Comparison of ENCODE assay signal across 8 mouse cellular contexts in the genomic region with DNA sequence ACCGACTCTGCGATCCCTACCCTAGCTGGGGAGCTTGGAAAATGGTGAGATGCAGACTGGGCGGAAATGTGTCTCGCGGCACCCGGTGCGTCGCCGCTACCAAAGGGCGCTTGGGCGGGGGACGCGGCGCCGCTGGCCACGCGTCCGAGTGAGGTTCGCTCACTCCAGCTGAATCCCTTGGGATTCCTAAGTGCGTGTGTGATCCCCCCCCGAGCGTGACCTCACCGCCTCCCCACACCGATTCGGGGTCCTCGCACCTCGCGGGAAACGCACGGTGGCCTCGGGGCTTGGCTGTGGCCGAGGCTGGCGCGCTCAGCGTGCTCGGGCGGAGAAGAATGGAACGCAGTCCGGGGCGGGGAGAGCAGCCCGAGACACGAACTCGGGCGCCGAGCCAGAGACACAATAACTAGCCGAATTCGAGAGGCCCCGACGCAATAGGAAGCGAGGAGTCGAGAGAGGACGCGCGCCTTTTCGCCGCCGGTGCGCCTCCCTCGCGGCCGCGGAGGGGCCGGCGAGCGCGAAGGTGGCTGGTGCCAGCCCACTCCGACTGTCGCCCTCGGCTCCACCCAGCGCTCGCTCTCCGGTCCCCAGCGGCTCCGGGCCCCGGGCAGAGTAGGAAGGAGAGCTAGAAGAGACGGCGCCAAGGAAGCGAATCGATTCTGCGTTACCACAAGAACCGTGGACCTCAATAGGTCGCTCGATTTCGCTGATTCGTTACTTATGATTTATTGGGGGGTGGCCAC. TPM values are rescaled to one million over a fixed set of nuclear protein-coding genes. Genes with fewer than 3 reads are reported as not detected.
ATAC-seq and TF ChIP-seq lines count a peak whose summit lies in the region.

A gene (minus strand): TSS at position 495 of the 743 bp plus-strand sequence.

- peaks cover 7% of the 10 kb centered on the region; the same call in 1 of the 2 replicates for H3K9me3 ChIP-seq in erythroblast, embryonic 14.5 days (ENCODE audit: control insufficient read depth, low read length)
- H3K9me3 ChIP-seq in intestine, postnatal 0 days (ENCODE audit: control insufficient read depth) = no peaks in the 10 kb centered on the region
- H3K9me3 ChIP-seq in limb, embryonic 12.5 days = no peaks in the 10 kb centered on the region
- no peaks in the 10 kb centered on the region for H3K9me3 ChIP-seq in midbrain, embryonic 15.5 days
- no peaks in the 10 kb centered on the region for H3K9me3 ChIP-seq in stomach, embryonic 14.5 days (ENCODE audit: control insufficient read depth, low read depth, low read length)

- peak within 1 kb of the TSS; percentile 58 for H3K4me3 ChIP-seq in erythroblast, embryonic 14.5 days (replicated peaks)
- peak within 1 kb of the TSS; percentile 91 for H3K4me3 ChIP-seq in cortical plate, adult 2 months (ENCODE audit: insufficient read depth, low read length)
- H3K4me3 ChIP-seq in intestine, postnatal 0 days (ENCODE audit: low read depth, low read length) = peak within 1 kb of the TSS; percentile 77
- peak within 1 kb of the TSS; percentile 85 for H3K4me3 ChIP-seq in limb, embryonic 12.5 days (replicated peaks)
- H3K4me3 ChIP-seq in midbrain, embryonic 15.5 days = peak within 1 kb of the TSS; percentile 79
- peak within 1 kb of the TSS; percentile 89 for H3K4me3 ChIP-seq in stomach, embryonic 14.5 days (ENCODE audit: low read depth, low read length)

- under 1% methylated on average over 85 of the region's 85 CpGs for WGBS in intestine, postnatal 0 days
- WGBS in limb, embryonic 12.5 days = under 1% methylated on average over 81 of the region's 85 CpGs
- WGBS in midbrain, embryonic 15.5 days = under 1% methylated on average over 84 of the region's 85 CpGs
- WGBS in stomach, embryonic 14.5 days = under 1% methylated on average over 84 of the region's 85 CpGs

- no peak for TF ChIP-seq CTCF in cortical plate, adult 2 months (IDR thresholded peaks at IDR 0.05; ENCODE audit: extremely low read depth, insufficient read depth, low read length)
- no peak for TF ChIP-seq CTCF in intestine, postnatal 0 days (IDR thresholded peaks at IDR 0.05; ENCODE audit: low read depth)

- H3K27ac ChIP-seq in cortical plate, adult 2 months (ENCODE audit: insufficient read depth, low read length) = peak within 1 kb of the TSS; percentile 70
- H3K27ac ChIP-seq in intestine, postnatal 0 days (ENCODE audit: low read depth, low read length) = peak within 1 kb of the TSS; percentile 98
- peak within 1 kb of the TSS; percentile 97 for H3K27ac ChIP-seq in limb, embryonic 12.5 days
- H3K27ac ChIP-seq in midbrain, embryonic 15.5 days = peak within 1 kb of the TSS; percentile 98
- H3K27ac ChIP-seq in stomach, embryonic 14.5 days (ENCODE audit: low read length) = peak within 1 kb of the TSS; percentile 99

- H3K4me2 ChIP-seq in intestine, postnatal 0 days (replicated peaks; ENCODE audit: low read depth) = peak within 1 kb of the TSS; percentile 79
- H3K4me2 ChIP-seq in limb, embryonic 12.5 days = peak within 1 kb of the TSS; percentile 88
- H3K4me2 ChIP-seq in midbrain, embryonic 15.5 days = peak within 1 kb of the TSS; percentile 61
- peak within 1 kb of the TSS; percentile 93 for H3K4me2 ChIP-seq in stomach, embryonic 14.5 days (replicated peaks; ENCODE audit: low read depth, low read length)

- ATAC-seq in erythroblast, adult 5-6 weeks (replicated peaks; ENCODE audit: low FRiP score, poor library complexity, severe bottlenecking) = no peak
- peak; percentile 5; the same call in 1 of the 2 replicates for ATAC-seq in granulocyte monocyte progenitor cell, adult 5-6 weeks (replicated peaks; ENCODE audit: poor library complexity, severe bottlenecking)
- ATAC-seq in intestine, postnatal 0 days = peak; percentile 9
- no peak for ATAC-seq in limb, embryonic 12.5 days (ENCODE audit: insufficient number of reproducible peaks, insufficient read depth, low FRiP score, low TSS enrichment, low read depth)
- ATAC-seq in midbrain, embryonic 15.5 days (replicated peaks) = peak; percentile 8; the same call in 1 of the 2 replicates
- ATAC-seq in stomach, embryonic 14.5 days (ENCODE audit: insufficient number of reproducible peaks, insufficient read depth, low FRiP score, low read depth) = peak; percentile 5

- H3K36me3 ChIP-seq in erythroblast, embryonic 14.5 days (ENCODE audit: control insufficient read depth) = peaks cover 5% of the 10 kb centered on the region
- no peaks in the 10 kb centered on the region for H3K36me3 ChIP-seq in intestine, postnatal 0 days (ENCODE audit: control insufficient read depth, insufficient read depth)
- peaks cover 3% of the 10 kb centered on the region; the same call in 1 of the 2 replicates for H3K36me3 ChIP-seq in limb, embryonic 12.5 days
- H3K36me3 ChIP-seq in midbrain, embryonic 15.5 days (replicated peaks) = no peaks in the 10 kb centered on the region
- H3K36me3 ChIP-seq in stomach, embryonic 14.5 days (ENCODE audit: control insufficient read depth, insufficient read depth, low read length) = no peaks in the 10 kb centered on the region

- H3K9ac ChIP-seq in intestine, postnatal 0 days (ENCODE audit: low read depth, low read length) = peak within 1 kb of the TSS; percentile 85
- H3K9ac ChIP-seq in limb, embryonic 12.5 days (replicated peaks) = peak within 1 kb of the TSS; percentile 91
- peak within 1 kb of the TSS; percentile 93 for H3K9ac ChIP-seq in midbrain, embryonic 15.5 days
- peak within 1 kb of the TSS; percentile 96 for H3K9ac ChIP-seq in stomach, embryonic 14.5 days (replicated peaks; ENCODE audit: low read depth, low read length)

- peaks cover 67% of the 10 kb centered on the region for H3K27me3 ChIP-seq in erythroblast, embryonic 14.5 days (ENCODE audit: control insufficient read depth)
- no peaks in the 10 kb centered on the region for H3K27me3 ChIP-seq in intestine, postnatal 0 days (replicated peaks; ENCODE audit: control insufficient read depth, insufficient read depth, low read length)
- H3K27me3 ChIP-seq in limb, embryonic 12.5 days = no peaks in the 10 kb centered on the region
- no peaks in the 10 kb centered on the region for H3K27me3 ChIP-seq in midbrain, embryonic 15.5 days (replicated peaks)
- no peaks in the 10 kb centered on the region for H3K27me3 ChIP-seq in stomach, embryonic 14.5 days (ENCODE audit: control insufficient read depth, insufficient read depth, low read length)

- peaks cover 59% of the 10 kb centered on the region for H3K4me1 ChIP-seq in erythroblast, embryonic 14.5 days (ENCODE audit: control insufficient read depth)
- H3K4me1 ChIP-seq in cortical plate, adult 2 months (ENCODE audit: control insufficient read depth, insufficient read depth, low read length) = peaks cover 9% of the 10 kb centered on the region
- H3K4me1 ChIP-seq in intestine, postnatal 0 days (replicated peaks; ENCODE audit: control insufficient read depth, insufficient read depth, low read length) = peaks cover 20% of the 10 kb centered on the region
- H3K4me1 ChIP-seq in limb, embryonic 12.5 days (replicated peaks) = peaks cover 56% of the 10 kb centered on the region
- H3K4me1 ChIP-seq in midbrain, embryonic 15.5 days = peaks cover 55% of the 10 kb centered on the region
- peaks cover 44% of the 10 kb centered on the region for H3K4me1 ChIP-seq in stomach, embryonic 14.5 days (ENCODE audit: control insufficient read depth, insufficient read depth, low read length)

- 0 out of 2 replicates have a peak, but pooled peaks have one; percentile 2 for TF ChIP-seq POLR2A in cortical plate, adult 2 months (IDR thresholded peaks at IDR 0.05; ENCODE audit: extremely low read depth, insufficient read depth, low read length)

RNA-seq across cellular contexts. Expression of the gene that starts here (rescaled TPM):
- 0.10 and 0.35 TPM in 2 replicates for polyA plus RNA-seq in erythroblast, embryonic 14.5 days (2012)
- total RNA-seq in erythroblast, adult 5-6 weeks (2015; ENCODE audit: low replicate concordance) = 0.77 TPM in 1 of 2 replicates, not detected in the other
- total RNA-seq in erythroblast, adult 5-6 weeks (2017; ENCODE audit: low replicate concordance) = not detected in 2 replicates
- polyA plus RNA-seq in cortical plate, adult 2 months (2012; rRNA removed) = 64.1 and 72.2 TPM in 2 replicates
- 6.3 and 14.3 TPM in 2 replicates for total RNA-seq in granulocyte monocyte progenitor cell, adult 5-6 weeks (2014; fragmentation: Nextera tagmentation)
- 1.8 and 2.8 TPM in 2 replicates for total RNA-seq in granulocyte monocyte progenitor cell, adult 5-6 weeks (2017)
- 7.9 and 8.9 TPM in 2 replicates for polyA plus RNA-seq in intestine, postnatal 0 days (2015; fragmentation: Nextera tagmentation; extraction: Ambion mirVana)
- 20.2 and 20.3 TPM in 2 replicates for polyA plus RNA-seq in limb, embryonic 12.5 days (2016; fragmentation: Nextera tagmentation; extraction: Ambion mirVana)
- polyA plus RNA-seq in midbrain, embryonic 15.5 days (2015; fragmentation: Nextera tagmentation; extraction: Ambion mirVana) = 23.1 TPM in 2 replicates
- 18.2 and 20.6 TPM in 2 replicates for polyA plus RNA-seq in stomach, embryonic 14.5 days (2014; fragmentation: Nextera tagmentation; extraction: Ambion mirVana)

Comparison
In these comparisons a context has a peak if more than half of its experiments do, and no peak if none do; other contexts are left out.
1. ATAC-seq: peak in granulocyte monocyte progenitor cell, adult 5-6 weeks (single experiment), intestine, postnatal 0 days (single experiment), midbrain, embryonic 15.5 days (single experiment) and stomach, embryonic 14.5 days (single experiment); none in erythroblast, adult 5-6 weeks (single experiment) and limb, embryonic 12.5 days (single experiment).
2. Peak in every context shown above with its lines, with median percentiles within 50 percentile points of each other: H3K4me3 ChIP-seq, H3K27ac ChIP-seq, H3K4me2 ChIP-seq and H3K9ac ChIP-seq.